Mouse (Mus musculus) megakaryocyte, embryonic 14.5 days (primary cell): ENCODE results near the gene Kcna1.

Experiments
- FLI1 ChIP-seq: IDR thresholded peaks from 2 replicates; pipeline ENCODE4 v1.6.1; 2012; ENCODE audit warnings: low read length, inconsistent platforms, mixed read lengths
- GATA1 ChIP-seq: IDR thresholded peaks from 3 replicates; pipeline ENCODE4 v1.6.1; 2012; ENCODE audit warnings: mixed read lengths, low read length, inconsistent platforms, borderline replicate concordance

DNA sequence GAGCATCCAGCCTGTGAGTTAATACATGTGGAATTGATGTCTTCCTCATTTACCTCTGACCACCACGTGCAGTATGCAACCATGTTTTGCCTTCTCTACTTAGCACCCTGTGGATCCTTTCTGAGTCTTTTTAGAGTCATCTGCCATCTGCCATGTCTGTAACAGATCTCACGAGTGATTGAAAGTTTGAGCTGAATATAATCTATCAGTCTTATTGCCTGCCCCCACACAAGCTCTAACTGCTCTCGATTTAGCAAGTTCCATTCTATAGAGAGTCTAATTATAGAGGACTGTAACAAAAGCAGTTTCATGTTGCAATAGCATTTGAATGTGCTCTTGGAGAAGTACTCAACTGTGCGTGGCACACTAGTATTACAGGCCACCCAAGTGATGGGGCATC is 27.7 kb downstream of the Kcna1 start:
- no peak for TF ChIP-seq GATA1
- no peak for TF ChIP-seq FLI1
